Mouse (Mus musculus) left cerebral cortex, adult 9 months (tissue): ENCODE measurements at regions not wholly inside any gene's neighbourhood (a gene's known extent, or its start where the extent isn't known, plus 50 kb on each side); places are given as distances from the start of the nearest gene placed in this dataset.
"Not testable (repeated sequence)": the region's sequence is repeated elsewhere in the genome, so short reads cannot be mapped to it uniquely, and the experiment has no call there.

ENCODE experiments used
- DNase-seq, 2 experiments: peaks; one replicate each; pipeline ENCODE4 v3.0.0; 2022; ENCODE audit warnings: low spot score in 2 of 2

GRCm38 (mm10) chrX:63991127-63991526 is 160.9 kb downstream of the Gm6760 start:
- peak in 1 of 2 experiments; percentile 3 for DNase-seq

- DNase-seq, result not testable (repeated sequence)
Observed at GRCm38 (mm10) chrX:63972386-63972785, 179.6 kb downstream of the Gm6760 start.
